Mouse (Mus musculus) brain, embryonic 14.5 days (tissue): ENCODE measurements around the gene Ccdc18. TPM values are rescaled to one million over a fixed set of nuclear protein-coding genes. Genes with fewer than 3 reads are reported as not detected.
A peak's percentile ranks its signal among the peaks of the same experiment; 100 is the strongest.
"Not testable (repeated sequence)": the region's sequence is repeated elsewhere in the genome, so short reads cannot be mapped to it uniquely, and the experiment has no call there.

ENCODE experiments used
- DNase-seq: peaks from one replicate; pipeline ENCODE4 v3.0.0-alpha.2; 2011; ENCODE audit warnings: low read depth
- CTCF ChIP-seq: fragments of 200-500 bp; IDR thresholded peaks from 2 replicates; pipeline ENCODE4 v1.5.1; 2012; ENCODE audit warnings: inconsistent platforms, mild to moderate bottlenecking, moderate library complexity, borderline replicate concordance; ENCODE audit not compliant: insufficient read depth, insufficient read length; ENCODE audit errors: extremely low read depth
- POLR2A ChIP-seq: fragments of 200-500 bp; IDR thresholded peaks from 2 replicates; pipeline ENCODE4 v1.6.1; 2012; ENCODE audit warnings: mild to moderate bottlenecking, inconsistent platforms, borderline replicate concordance; ENCODE audit not compliant: poor library complexity, insufficient read depth, insufficient read length, severe bottlenecking; ENCODE audit errors: extremely low read depth
- polyA plus RNA-seq: library from polyadenylated mRNA; depleted of rRNA; stranded (reverse); fragments of >200 nt; gene quantifications from 2 replicates; pipeline ENCODE4 v1.2.3, GENCODE M21; 2012; rRNA removed

Gene Ccdc18
- polyA plus RNA-seq, 1 experiment, result 0.83 TPM

DNA sequence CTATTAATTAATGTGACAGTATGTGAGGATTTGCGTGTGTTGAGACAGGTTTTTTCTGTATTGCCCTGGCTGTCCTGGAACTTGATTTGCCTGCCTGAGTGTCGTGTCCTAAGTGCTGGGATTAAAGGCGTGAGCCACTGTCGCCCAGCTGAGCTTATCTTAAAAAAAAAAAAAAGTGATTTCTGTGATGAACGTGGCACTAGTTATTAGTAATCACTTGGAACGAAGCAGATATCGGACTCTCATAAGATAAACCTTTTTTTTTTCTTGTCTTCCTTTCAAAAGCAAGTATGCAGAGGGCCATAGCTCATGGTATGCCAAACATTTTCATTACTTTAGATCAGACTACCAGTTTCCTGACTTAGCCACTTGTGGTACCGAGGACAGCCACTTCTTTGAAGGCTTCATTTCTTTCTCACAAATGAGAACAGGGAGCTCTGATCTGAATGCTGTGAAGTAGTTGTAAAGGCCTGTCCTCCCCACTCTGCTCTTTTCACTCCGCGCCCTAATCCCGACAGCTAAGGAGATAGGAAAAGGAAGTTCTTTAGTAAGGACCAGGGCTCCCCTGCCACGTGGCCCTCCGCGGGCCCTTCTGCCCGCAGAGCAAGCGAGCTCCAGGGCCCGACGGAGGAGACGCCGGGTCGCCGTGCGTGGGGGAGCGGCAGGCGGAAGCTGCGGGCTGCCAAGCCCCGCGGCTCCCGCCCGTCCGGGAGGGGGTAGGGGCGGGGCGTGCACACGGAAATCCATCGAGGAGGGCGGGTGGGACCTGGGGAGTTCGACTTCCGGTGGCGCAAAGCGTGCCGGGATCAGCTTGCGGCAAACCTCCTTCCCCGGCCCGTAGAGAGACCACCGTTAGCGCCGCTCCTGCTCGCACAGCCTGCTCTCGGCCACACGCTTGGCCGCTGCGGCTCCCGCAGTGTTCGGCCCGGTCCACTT lies 135.7 kb downstream of the Ccdc18 start, which contains the start of gene Dr1:
Gene Dr1, plus strand, starts transcription at position 771 of the 936 bp plus-strand sequence.
- TF ChIP-seq CTCF (no peak), POLR2A (peak; percentile 80)
- peak; percentile 98 for DNase-seq

- TF ChIP-seq POLR2A, result no peak
- DNase-seq, result peak; percentile 12
Measured at GRCm38 (mm10) chr5:108269063-108269810, 136.6 kb downstream of the Ccdc18 start.

DNA sequence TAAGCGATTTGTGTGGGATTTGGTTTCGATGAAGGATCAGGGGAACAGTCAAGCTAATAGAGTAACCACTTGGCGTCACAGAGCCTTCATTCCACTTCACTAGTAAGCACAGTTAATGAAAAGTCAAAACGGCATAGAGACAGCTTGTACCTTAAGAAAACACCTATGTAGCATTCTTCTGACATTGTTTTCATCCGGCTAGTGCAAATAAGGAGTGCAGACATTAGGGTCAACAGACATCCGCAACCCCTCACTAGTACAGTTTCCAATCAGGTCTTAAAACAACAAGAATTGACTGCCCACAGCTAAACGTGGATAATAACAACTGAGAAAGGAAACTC lies 137.1 kb downstream of the Ccdc18 start:
- TF ChIP-seq POLR2A (no peak), CTCF (no peak)
- no peak for DNase-seq

GRCm38 (mm10) chr5:108270415-108270814 lies 137.7 kb downstream of the Ccdc18 start:
- DNase-seq, result no peak
- TF ChIP-seq POLR2A, result no peak
- no peak for TF ChIP-seq CTCF

DNA sequence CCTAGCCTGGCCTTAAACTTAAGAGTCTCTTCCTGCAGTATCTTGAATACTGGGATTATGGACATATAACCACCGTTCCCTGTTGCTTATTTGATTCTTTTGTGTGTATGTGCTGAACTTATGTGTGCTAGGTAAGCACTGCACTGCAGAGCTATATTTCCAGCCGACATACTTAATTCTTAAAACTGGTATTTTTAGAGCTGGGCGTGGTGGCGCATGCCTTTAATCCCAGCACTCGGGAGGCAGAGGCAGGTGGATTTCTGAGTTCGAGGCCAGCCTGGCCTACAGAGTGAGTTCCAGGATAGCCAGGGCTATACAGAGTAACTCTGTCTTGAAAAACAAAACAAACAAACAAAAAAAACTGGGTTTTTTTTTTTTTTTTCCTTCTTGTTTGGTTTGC lies 138.7 kb downstream of the Ccdc18 start:
- not testable (repeated sequence) for DNase-seq

Other genes starting within 250 kb of the Ccdc18 start
- gene Rpl5, start 232.4 kb upstream of the Ccdc18 start, polyA plus RNA-seq, result 155 and 179 TPM in 2 replicates
- 12.9 and 18.9 TPM in 2 replicates for gene Fam69a, start 145.8 kb upstream of the Ccdc18 start, polyA plus RNA-seq
- 75.2 and 77.6 TPM in 2 replicates for gene Mtf2, start 67.2 kb upstream of the Ccdc18 start, polyA plus RNA-seq
- gene Tmed5, start 255 bp upstream of the Ccdc18 start, polyA plus RNA-seq, result 15.3 and 17.1 TPM in 2 replicates
- 35.8 and 38.2 TPM in 2 replicates for gene Dr1, start 136.0 kb downstream of the Ccdc18 start, polyA plus RNA-seq
- 5.8 and 6.0 TPM in 2 replicates for gene Pigg, start 179.7 kb downstream of the Ccdc18 start, polyA plus RNA-seq
- 10.4 and 13.5 TPM in 2 replicates for gene Gm42517, start 235.0 kb downstream of the Ccdc18 start, polyA plus RNA-seq